Mouse (Mus musculus): ENCODE results near the gene Ube2m.

Gene Ube2m

GRCm38 (mm10) chr7:12998851-12999250, 39.2 kb downstream of the Ube2m start, which contains the start of gene Trim28:
Gene Trim28 (plus strand): TSS chr7:12999114.
- DNase-seq: no peak

GRCm38 (mm10) chr7:12998053-12998452, 40.0 kb downstream of the Ube2m start, which contains the start of gene Slc27a5:
Gene Slc27a5 (minus strand): TSS chr7:12998192.
- DNase-seq: no peak

- DNase-seq: no peak
These were observed 40.8 kb downstream of the Ube2m start for GRCm38 (mm10) chr7:12997230-12997629.

GRCm38 (mm10) chr7:12995862-12996261, 42.2 kb downstream of the Ube2m start:
- no peak for DNase-seq

DNA sequence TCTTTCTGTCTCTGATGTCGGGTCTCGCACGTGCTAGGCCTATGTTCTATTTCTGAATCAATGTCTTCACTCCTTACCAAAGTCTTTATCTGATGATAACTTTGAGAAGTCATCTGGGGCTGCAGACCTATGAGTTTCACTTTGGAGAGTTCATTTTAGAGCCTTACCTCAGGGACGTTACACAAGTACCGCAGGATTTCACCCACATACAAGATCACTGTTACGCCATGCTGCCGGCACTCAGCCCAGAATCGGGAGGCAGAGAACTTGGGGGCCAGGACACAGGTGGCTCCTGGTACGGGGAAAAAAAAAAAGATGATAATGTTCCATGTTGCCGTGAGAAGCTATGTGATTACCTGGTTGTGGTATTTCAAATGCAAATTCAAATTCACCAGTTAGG, 44.9 kb downstream of the Ube2m start:
- no peak for DNase-seq

- no peak for DNase-seq
These were observed 45.9 kb downstream of the Ube2m start for GRCm38 (mm10) chr7:12992222-12992621.

DNA sequence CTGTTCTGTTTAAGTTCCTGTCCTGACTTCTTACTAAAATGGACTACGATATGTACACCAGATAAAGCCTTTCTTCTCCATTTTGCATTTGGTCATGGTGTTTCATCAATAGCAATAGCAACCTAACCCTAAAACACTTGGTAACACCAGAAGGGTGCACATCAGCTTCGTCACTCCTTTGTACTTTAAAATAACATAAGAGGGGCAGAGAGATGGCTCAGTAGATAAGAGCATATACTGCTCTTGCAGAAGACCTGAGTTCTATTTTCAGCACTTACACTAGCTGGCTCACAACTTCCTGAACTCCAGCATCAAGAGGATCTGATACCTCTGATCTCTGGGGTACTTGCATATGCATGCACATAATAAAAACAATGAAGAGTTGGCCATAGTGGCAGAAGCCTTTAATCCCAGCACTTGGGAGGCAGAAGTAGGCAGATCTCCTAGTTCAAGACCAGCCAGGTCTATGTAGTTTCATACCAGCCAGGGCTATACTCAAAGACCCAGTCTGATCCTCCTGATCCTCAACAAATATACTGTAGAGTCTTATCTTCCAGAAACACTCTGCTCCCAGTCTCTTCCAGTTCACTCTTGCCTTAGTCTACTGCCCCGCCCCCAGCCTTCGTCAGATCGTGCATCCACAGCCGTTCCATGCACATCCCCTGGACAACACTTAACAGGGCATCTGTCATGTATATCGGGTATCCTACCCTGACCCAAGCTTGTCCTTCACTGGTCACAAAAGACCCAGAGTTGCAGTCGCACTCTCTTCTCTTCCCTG, 50.5 kb downstream of the Ube2m start:
- no peak for DNase-seq

GRCm38 (mm10) chr7:12986906-12987305, 51.2 kb downstream of the Ube2m start:
- no peak for DNase-seq

DNA sequence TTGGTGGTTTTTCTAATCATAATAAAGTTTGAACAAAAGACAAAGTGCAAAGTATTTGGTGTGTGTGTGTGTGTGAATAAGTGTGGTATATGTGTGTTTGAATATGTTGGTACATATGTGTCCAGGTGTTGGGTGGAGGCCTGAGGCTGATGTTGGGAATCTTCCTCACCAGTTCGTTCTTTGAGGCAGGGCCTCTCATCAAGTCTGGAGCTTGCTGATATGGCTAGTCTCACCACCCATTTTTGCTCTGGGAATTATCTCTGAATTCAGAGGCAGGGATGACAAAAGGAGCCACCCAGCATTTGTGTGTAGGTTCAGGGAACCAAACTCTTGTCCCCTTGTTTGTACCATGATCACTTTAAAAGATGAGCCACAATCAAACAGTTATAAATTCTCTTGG, 52.4 kb downstream of the Ube2m start:
- DNase-seq: no peak
